Mouse (Mus musculus): Measurements from ENCODE around the gene Ces4a. TPM values are rescaled to one million over a fixed set of nuclear protein-coding genes. Genes with fewer than 3 reads are reported as not detected.

Gene Ces4a
- polyA plus RNA-seq, 1 experiment from 2014 or later, result not detected

- Histone ChIP-seq H3K9me3 (ENCODE audit: low read length) (no peaks in the 10 kb centered on the region), H3K4me2 (replicated peaks; ENCODE audit: low read depth, low read length) (0 out of 2 replicates have a peak overlapping the region, but pooled peaks have one; percentile 20), H3K36me3 (ENCODE audit: insufficient read depth, low read length) (no peaks in the 10 kb centered on the region), H3K9ac (replicated peaks; ENCODE audit: low read length) (no peak overlapping the region), H3K27ac (ENCODE audit: low read length) (no peak overlapping the region), H3K4me1 (ENCODE audit: insufficient read depth, low read length) (no peaks in the 10 kb centered on the region), H3K4me3 (ENCODE audit: low read length) (peak overlapping the region; percentile 2; the same call in 1 of the 2 replicates), H3K27me3 (ENCODE audit: insufficient read depth, low read length) (no peaks in the 10 kb centered on the region)
- WGBS, result 39% methylated on average over 19 of the region's 19 CpGs
- no peak for ATAC-seq (ENCODE audit: low FRiP score, low TSS enrichment)
Observed at GRCm38 (mm10) chr8:105142395-105142794, 10.8 kb downstream of the Ces4a start.

- Histone ChIP-seq H3K9ac (replicated peaks; ENCODE audit: low read length) (no peak overlapping the region), H3K36me3 (ENCODE audit: insufficient read depth, low read length) (no peaks in the 10 kb centered on the region), H3K9me3 (ENCODE audit: low read length) (no peaks in the 10 kb centered on the region), H3K27ac (ENCODE audit: low read length) (no peak overlapping the region), H3K4me2 (replicated peaks; ENCODE audit: low read depth, low read length) (no peak overlapping the region), H3K4me3 (ENCODE audit: low read length) (no peak overlapping the region), H3K4me1 (ENCODE audit: insufficient read depth, low read length) (peaks cover 13% of the 10 kb centered on the region), H3K27me3 (ENCODE audit: insufficient read depth, low read length) (no peaks in the 10 kb centered on the region)
- no peak for ATAC-seq (ENCODE audit: low FRiP score, low TSS enrichment)
- WGBS, result 73% methylated on average over 4 of the region's 4 CpGs
Observed at GRCm38 (mm10) chr8:105151654-105152053, 20.1 kb downstream of the Ces4a start.

- Histone ChIP-seq H3K9ac (replicated peaks; ENCODE audit: low read length) (peak overlapping the region; percentile 60), H3K4me2 (replicated peaks; ENCODE audit: low read depth, low read length) (peak overlapping the region; percentile 70), H3K27ac (ENCODE audit: low read length) (no peak overlapping the region), H3K4me3 (ENCODE audit: low read length) (peak overlapping the region; percentile 37), H3K27me3 (ENCODE audit: insufficient read depth, low read length) (no peaks in the 10 kb centered on the region), H3K9me3 (ENCODE audit: low read length) (no peaks in the 10 kb centered on the region), H3K4me1 (ENCODE audit: insufficient read depth, low read length) (peaks cover 13% of the 10 kb centered on the region), H3K36me3 (ENCODE audit: insufficient read depth, low read length) (no peaks in the 10 kb centered on the region)
- ATAC-seq (ENCODE audit: low FRiP score, low TSS enrichment), result peak; percentile 85
- WGBS, result 1% methylated on average over 27 of the region's 27 CpGs
Observed at GRCm38 (mm10) chr8:105152623-105153398, 21.2 kb downstream of the Ces4a start.

GRCm38 (mm10) chr8:105154316-105154715 is 22.7 kb downstream of the Ces4a start:
- 90% methylated on average over 5 of the region's 5 CpGs for WGBS
- Histone ChIP-seq H3K27ac (ENCODE audit: low read length) (no peak overlapping the region), H3K4me1 (ENCODE audit: insufficient read depth, low read length) (peaks cover 13% of the 10 kb centered on the region), H3K4me3 (ENCODE audit: low read length) (no peak overlapping the region), H3K4me2 (replicated peaks; ENCODE audit: low read depth, low read length) (no peak overlapping the region), H3K27me3 (ENCODE audit: insufficient read depth, low read length) (no peaks in the 10 kb centered on the region), H3K9ac (replicated peaks; ENCODE audit: low read length) (no peak overlapping the region), H3K36me3 (ENCODE audit: insufficient read depth, low read length) (no peaks in the 10 kb centered on the region), H3K9me3 (ENCODE audit: low read length) (no peaks in the 10 kb centered on the region)
- no peak for ATAC-seq (ENCODE audit: low FRiP score, low TSS enrichment)

GRCm38 (mm10) chr8:105155091-105155745 is 23.6 kb downstream of the Ces4a start:
- Histone ChIP-seq H3K4me3 (ENCODE audit: low read length) (no peak overlapping the region), H3K36me3 (ENCODE audit: insufficient read depth, low read length) (no peaks in the 10 kb centered on the region), H3K27ac (ENCODE audit: low read length) (no peak overlapping the region), H3K4me2 (replicated peaks; ENCODE audit: low read depth, low read length) (no peak overlapping the region), H3K9ac (replicated peaks; ENCODE audit: low read length) (no peak overlapping the region), H3K4me1 (ENCODE audit: insufficient read depth, low read length) (peaks cover 13% of the 10 kb centered on the region), H3K9me3 (ENCODE audit: low read length) (no peaks in the 10 kb centered on the region), H3K27me3 (ENCODE audit: insufficient read depth, low read length) (no peaks in the 10 kb centered on the region)
- WGBS, result 88% methylated on average over 6 of the region's 6 CpGs
- no peak for ATAC-seq (ENCODE audit: low FRiP score, low TSS enrichment)

- Histone ChIP-seq H3K9me3 (ENCODE audit: low read length) (no peaks in the 10 kb centered on the region), H3K27me3 (ENCODE audit: insufficient read depth, low read length) (no peaks in the 10 kb centered on the region), H3K4me2 (replicated peaks; ENCODE audit: low read depth, low read length) (no peak overlapping the region), H3K27ac (ENCODE audit: low read length) (no peak overlapping the region), H3K36me3 (ENCODE audit: insufficient read depth, low read length) (no peaks in the 10 kb centered on the region), H3K4me3 (ENCODE audit: low read length) (no peak overlapping the region), H3K4me1 (ENCODE audit: insufficient read depth, low read length) (peaks cover 10% of the 10 kb centered on the region), H3K9ac (replicated peaks; ENCODE audit: low read length) (no peak overlapping the region)
- 57% methylated on average over 10 of the region's 10 CpGs for WGBS
- ATAC-seq (ENCODE audit: low FRiP score, low TSS enrichment), result no peak
Observed at GRCm38 (mm10) chr8:105157555-105157954, 26.0 kb downstream of the Ces4a start.

GRCm38 (mm10) chr8:105158084-105158483 is 26.5 kb downstream of the Ces4a start:
- H3K9ac ChIP-seq (replicated peaks; ENCODE audit: low read length), result no peak overlapping the region
- H3K27me3 ChIP-seq (ENCODE audit: insufficient read depth, low read length), result no peaks in the 10 kb centered on the region
- H3K36me3 ChIP-seq (ENCODE audit: insufficient read depth, low read length), result no peaks in the 10 kb centered on the region
- no peak overlapping the region for H3K4me2 ChIP-seq (replicated peaks; ENCODE audit: low read depth, low read length)
- 69% methylated on average over 3 of the region's 3 CpGs for WGBS
- no peak overlapping the region for H3K27ac ChIP-seq (ENCODE audit: low read length)
- H3K4me1 ChIP-seq (ENCODE audit: insufficient read depth, low read length), result peaks cover 5% of the 10 kb centered on the region
- no peak overlapping the region for H3K4me3 ChIP-seq (ENCODE audit: low read length)
- no peaks in the 10 kb centered on the region for H3K9me3 ChIP-seq (ENCODE audit: low read length)
- no peak for ATAC-seq (ENCODE audit: low FRiP score, low TSS enrichment)

- no peak overlapping the region for H3K9ac ChIP-seq (replicated peaks; ENCODE audit: low read length)
- H3K4me1 ChIP-seq (ENCODE audit: insufficient read depth, low read length), result peaks cover 13% of the 10 kb centered on the region
- WGBS, result 20% methylated on average over 3 of the region's 3 CpGs
- no peaks in the 10 kb centered on the region for H3K36me3 ChIP-seq (ENCODE audit: insufficient read depth, low read length)
- ATAC-seq (ENCODE audit: low FRiP score, low TSS enrichment), result no peak
- no peak overlapping the region for H3K27ac ChIP-seq (ENCODE audit: low read length)
- H3K4me2 ChIP-seq (replicated peaks; ENCODE audit: low read depth, low read length), result no peak overlapping the region
- H3K4me3 ChIP-seq (ENCODE audit: low read length), result no peak overlapping the region
- H3K27me3 ChIP-seq (ENCODE audit: insufficient read depth, low read length), result no peaks in the 10 kb centered on the region
- no peaks in the 10 kb centered on the region for H3K9me3 ChIP-seq (ENCODE audit: low read length)
Observed at GRCm38 (mm10) chr8:105161121-105161652, 29.6 kb downstream of the Ces4a start.

- H3K4me2 ChIP-seq (replicated peaks; ENCODE audit: low read depth, low read length), result 0 out of 2 replicates have a peak overlapping the region, but pooled peaks have one; percentile 10
- 13% methylated on average over 6 of the region's 6 CpGs for WGBS
- peak; percentile 20; the same call in 1 of the 2 replicates for ATAC-seq (ENCODE audit: low FRiP score, low TSS enrichment)
Observed at GRCm38 (mm10) chr8:105164272-105164902, 32.8 kb downstream of the Ces4a start.

More at GRCm38 (mm10) chr8:105164272-105164902, 32.8 kb downstream of the Ces4a start:
- Histone ChIP-seq H3K4me3 (ENCODE audit: low read length) (no peak overlapping the region; the same call in 1 of the 2 replicates), H3K36me3 (ENCODE audit: insufficient read depth, low read length) (no peaks in the 10 kb centered on the region), H3K9ac (replicated peaks; ENCODE audit: low read length) (no peak overlapping the region), H3K27me3 (ENCODE audit: insufficient read depth, low read length) (no peaks in the 10 kb centered on the region), H3K9me3 (ENCODE audit: low read length) (no peaks in the 10 kb centered on the region), H3K4me1 (ENCODE audit: insufficient read depth, low read length) (peaks cover 13% of the 10 kb centered on the region), H3K27ac (ENCODE audit: low read length) (peak overlapping the region; percentile 40; the same call in 1 of the 2 replicates)

Measured in kidney, embryonic 16.5 days (tissue).